Mouse (Mus musculus) neural tube, embryonic 14.5 days (tissue): ENCODE data around the gene Med12l. TPM values are rescaled to one million over a fixed set of nuclear protein-coding genes. Genes with fewer than 3 reads are reported as not detected.

Experiments
- ATAC-seq: fragments of 200-750 bp; cut with Nextera tagmentation; 2 replicates; pipeline ENCODE4 v1.8.0; 2017; ENCODE audit warnings: low read depth, mild to moderate bottlenecking, moderate TSS enrichment, moderate library complexity
- H3K27ac ChIP-seq: fragments of 300-500 bp; sonication (generic); 2 replicates; pipeline ENCODE4 v1.5.1; 2014; ENCODE audit warnings: low read depth, mild to moderate bottlenecking, control low read depth, low read length, moderate library complexity, mixed read lengths
- H3K27me3 ChIP-seq: fragments of 300-500 bp; sonication (generic); 2 replicates; pipeline ENCODE4 v1.6.1; 2014; ENCODE audit warnings: low read length; ENCODE audit not compliant: control insufficient read depth, insufficient read depth
- H3K36me3 ChIP-seq: fragments of 300-500 bp; sonication (generic); 2 replicates; pipeline ENCODE4 v1.6.1; 2014; ENCODE audit warnings: low read length, mixed read lengths; ENCODE audit not compliant: control insufficient read depth, insufficient read depth
- H3K4me1 ChIP-seq: fragments of 300-500 bp; sonication (generic); 2 replicates; pipeline ENCODE4 v1.6.1; 2014; ENCODE audit warnings: low read length; ENCODE audit not compliant: control insufficient read depth, insufficient read depth
- H3K4me2 ChIP-seq: fragments of 300-500 bp; sonication (generic); 2 replicates; pipeline ENCODE4 v1.6.1; 2014; ENCODE audit warnings: mild to moderate bottlenecking, low read depth, low read length, control low read depth
- H3K4me3 ChIP-seq: fragments of 300-500 bp; sonication (generic); 2 replicates; pipeline ENCODE4 v1.5.1; 2014; ENCODE audit warnings: low read depth, low read length, control low read depth, mixed read lengths
- H3K9ac ChIP-seq: fragments of 300-500 bp; sonication (generic); replicated peaks from 2 replicates; pipeline ENCODE4 v1.6.1; 2014; ENCODE audit warnings: low read depth, mild to moderate bottlenecking, control low read depth, low read length, mixed read lengths
- H3K9me3 ChIP-seq: fragments of 300-500 bp; sonication (generic); 2 replicates; pipeline ENCODE4 v1.6.1; 2016; ENCODE audit warnings: low read length; ENCODE audit not compliant: control insufficient read depth
- WGBS: fragments of 180-500 bp; shearing (Covaris S2); extraction: QIAGEN DNeasy Blood & Tissue Kit; methylation state at CpG from one replicate; pipeline ENCODE4 v1.1.7; 2014; 5-methylcytosine and 5-hydroxymethylcytosine counted together
- polyA plus RNA-seq: library from polyadenylated mRNA; unstranded; fragments of >200 nt; fragmentation: Nextera tagmentation; extraction: Ambion mirVana; gene quantifications from 2 replicates; pipeline ENCODE4 v1.2.1, GENCODE M21; 2014

Gene Med12l
- polyA plus RNA-seq, 1 experiment from 2014 or later: 9.9 TPM

DNA sequence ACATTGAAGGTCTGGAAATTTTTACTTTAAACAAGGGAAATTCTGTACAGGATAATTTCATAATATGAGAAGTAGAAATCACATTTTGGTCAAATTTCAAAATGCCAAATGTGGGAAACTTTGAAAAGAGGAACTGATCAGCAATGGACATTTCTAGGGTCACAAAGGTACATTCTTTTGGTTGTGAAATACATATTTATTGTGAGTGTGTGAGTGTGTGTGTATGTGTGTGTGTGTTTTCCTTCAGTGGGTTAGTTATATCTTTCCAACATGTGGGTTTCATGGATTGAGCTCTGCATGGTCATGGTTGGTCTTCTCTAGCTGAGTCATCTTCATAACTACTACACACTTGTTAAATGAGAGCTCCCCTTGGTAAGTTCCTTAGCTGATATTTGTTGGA, 206.8 kb downstream of the Med12l start:
- no peaks in the 10 kb centered on the region for H3K9me3 ChIP-seq

DNA sequence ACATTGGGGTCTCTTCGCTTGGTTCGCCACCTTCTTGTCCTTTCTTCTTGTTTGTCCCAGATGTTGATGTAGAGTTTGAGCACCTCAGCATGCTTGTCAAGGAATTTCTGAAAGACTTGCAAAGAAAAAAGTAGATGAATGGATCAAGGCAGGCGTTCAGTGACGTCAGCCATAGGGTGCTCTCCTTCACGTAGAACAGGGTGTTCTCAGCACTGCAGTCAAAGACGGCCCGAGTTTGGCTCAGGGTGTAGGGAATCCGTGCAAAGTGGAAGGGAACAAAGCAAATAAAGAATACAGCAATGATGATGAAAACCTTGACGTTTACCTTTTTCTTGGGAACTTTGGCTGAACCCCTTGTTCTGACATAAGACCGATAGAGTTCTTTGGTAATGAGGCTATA, 211.6 kb downstream of the Med12l start:
- Histone ChIP-seq H3K9ac (no peak overlapping the region), H3K27ac (no peak overlapping the region), H3K4me3 (no peak overlapping the region), H3K27me3 (no peaks in the 10 kb centered on the region), H3K4me2 (no peak overlapping the region), H3K36me3 (no peaks in the 10 kb centered on the region), H3K4me1 (no peaks in the 10 kb centered on the region), H3K9me3 (no peaks in the 10 kb centered on the region)
- WGBS: 96% methylated on average over 10 of the region's 10 CpGs
- no peak for ATAC-seq

More for the DNA sequence above, 206.8 kb downstream of the Med12l start:
- no peaks in the 10 kb centered on the region for H3K27me3 ChIP-seq
- H3K36me3 ChIP-seq: no peaks in the 10 kb centered on the region
- no peak overlapping the region for H3K9ac ChIP-seq
- H3K27ac ChIP-seq: no peak overlapping the region
- ATAC-seq: no peak
- no peaks in the 10 kb centered on the region for H3K4me1 ChIP-seq
- no peak overlapping the region for H3K4me2 ChIP-seq
- H3K4me3 ChIP-seq: no peak overlapping the region

DNA sequence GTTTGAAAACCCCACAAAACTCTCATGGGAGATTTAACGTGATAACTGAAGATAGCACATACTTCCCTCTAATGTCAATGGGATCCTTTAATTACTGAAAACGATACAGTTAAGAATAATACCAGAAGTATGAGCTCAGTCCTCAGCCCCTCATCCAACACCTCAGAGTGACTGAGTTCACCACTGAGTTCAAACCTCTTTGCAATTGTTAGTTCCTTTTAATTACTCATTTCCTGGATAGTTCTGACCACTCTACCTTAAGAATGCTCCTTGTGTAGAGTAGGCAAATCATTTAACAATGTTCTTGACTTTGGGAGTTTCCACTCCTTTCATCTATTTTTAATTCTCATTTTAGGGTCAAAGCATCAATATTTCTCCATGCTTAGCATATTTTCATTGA, 213.7 kb downstream of the Med12l start:
- no peak overlapping the region for H3K27ac ChIP-seq
- 93% methylated on average over 2 of the region's 2 CpGs for WGBS
- ATAC-seq: no peak
- H3K4me2 ChIP-seq: no peak overlapping the region
- no peaks in the 10 kb centered on the region for H3K4me1 ChIP-seq
- no peak overlapping the region for H3K9ac ChIP-seq
- H3K9me3 ChIP-seq: no peaks in the 10 kb centered on the region
- no peak overlapping the region for H3K4me3 ChIP-seq
- H3K36me3 ChIP-seq: no peaks in the 10 kb centered on the region
- H3K27me3 ChIP-seq: no peaks in the 10 kb centered on the region

DNA sequence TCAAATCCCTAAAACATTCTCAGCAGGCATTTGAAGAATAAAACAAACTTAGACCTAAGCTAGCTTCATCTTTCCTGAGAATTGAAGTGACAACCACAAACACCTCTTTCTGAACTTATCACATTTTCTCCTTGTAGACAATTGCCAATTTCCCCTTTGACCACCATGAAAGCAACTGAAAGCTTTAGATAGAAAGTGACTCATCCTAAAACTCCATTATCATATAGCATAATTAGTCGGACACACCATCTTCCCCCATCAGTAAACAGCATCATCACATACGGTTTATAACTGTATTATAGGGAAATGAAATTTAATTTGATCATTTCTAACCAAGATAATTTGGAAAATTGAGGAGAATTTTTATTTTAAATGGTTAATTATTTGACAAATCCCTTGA, 216.7 kb downstream of the Med12l start:
- H3K4me3 ChIP-seq: no peak overlapping the region
- H3K4me1 ChIP-seq: no peaks in the 10 kb centered on the region
- H3K27me3 ChIP-seq: no peaks in the 10 kb centered on the region
- no peaks in the 10 kb centered on the region for H3K36me3 ChIP-seq
- H3K9ac ChIP-seq: no peak overlapping the region
- WGBS: 91% methylated on average over 2 of the region's 2 CpGs
- ATAC-seq: no peak
- no peak overlapping the region for H3K4me2 ChIP-seq
- H3K27ac ChIP-seq: no peak overlapping the region
- no peaks in the 10 kb centered on the region for H3K9me3 ChIP-seq

DNA sequence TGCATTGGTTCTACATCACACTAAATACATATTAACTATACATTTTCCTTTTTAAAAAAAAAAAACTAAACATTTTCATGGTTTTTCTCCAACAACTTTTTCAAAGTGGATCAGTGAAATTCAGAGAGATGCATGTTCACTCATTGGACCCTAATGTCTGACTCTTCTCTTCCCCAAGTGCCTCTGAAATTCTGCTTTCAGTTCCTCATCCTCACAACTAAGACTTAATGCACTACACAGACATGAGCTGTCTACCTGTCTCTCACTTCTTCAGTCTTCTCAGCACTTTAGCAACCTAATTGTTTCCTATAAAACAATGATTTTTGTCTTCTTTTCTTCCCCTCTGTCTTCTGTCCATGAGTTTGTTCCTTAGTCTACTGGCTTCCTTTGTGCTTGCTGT, 219.8 kb downstream of the Med12l start:
- H3K27ac ChIP-seq: no peak overlapping the region

DNA sequence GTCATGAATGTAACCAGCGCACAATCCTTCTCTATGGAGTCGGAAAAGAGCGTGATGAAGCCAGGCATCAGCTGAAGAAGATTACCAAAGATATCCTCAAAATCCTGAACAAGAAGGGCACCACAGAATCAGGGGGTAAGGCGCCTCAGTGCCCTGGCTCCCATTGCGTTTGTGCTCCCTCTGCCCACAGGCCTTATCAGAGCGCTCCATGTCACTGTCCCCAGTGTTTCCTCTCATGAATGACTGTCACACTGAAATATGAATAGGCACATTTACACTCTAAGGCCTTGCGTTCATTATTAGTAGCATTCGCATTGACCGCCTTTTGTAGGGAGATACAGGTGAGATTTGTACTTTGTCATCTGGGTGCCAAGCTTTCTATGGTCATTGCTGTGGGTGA, 222.1 kb downstream of the Med12l start:
- Histone ChIP-seq H3K4me3 (no peak overlapping the region), H3K4me1 (no peaks in the 10 kb centered on the region), H3K9me3 (no peaks in the 10 kb centered on the region), H3K27me3 (no peaks in the 10 kb centered on the region), H3K9ac (no peak overlapping the region), H3K36me3 (no peaks in the 10 kb centered on the region), H3K4me2 (no peak overlapping the region), H3K27ac (no peak overlapping the region)
- 95% methylated on average over 9 of the region's 9 CpGs for WGBS
- ATAC-seq: no peak

More for the DNA sequence above, 219.8 kb downstream of the Med12l start:
- no peaks in the 10 kb centered on the region for H3K36me3 ChIP-seq
- no peaks in the 10 kb centered on the region for H3K4me1 ChIP-seq
- H3K4me3 ChIP-seq: no peak overlapping the region
- no peak overlapping the region for H3K4me2 ChIP-seq
- H3K9ac ChIP-seq: no peak overlapping the region
- ATAC-seq: no peak
- no peaks in the 10 kb centered on the region for H3K9me3 ChIP-seq
- no peaks in the 10 kb centered on the region for H3K27me3 ChIP-seq

DNA sequence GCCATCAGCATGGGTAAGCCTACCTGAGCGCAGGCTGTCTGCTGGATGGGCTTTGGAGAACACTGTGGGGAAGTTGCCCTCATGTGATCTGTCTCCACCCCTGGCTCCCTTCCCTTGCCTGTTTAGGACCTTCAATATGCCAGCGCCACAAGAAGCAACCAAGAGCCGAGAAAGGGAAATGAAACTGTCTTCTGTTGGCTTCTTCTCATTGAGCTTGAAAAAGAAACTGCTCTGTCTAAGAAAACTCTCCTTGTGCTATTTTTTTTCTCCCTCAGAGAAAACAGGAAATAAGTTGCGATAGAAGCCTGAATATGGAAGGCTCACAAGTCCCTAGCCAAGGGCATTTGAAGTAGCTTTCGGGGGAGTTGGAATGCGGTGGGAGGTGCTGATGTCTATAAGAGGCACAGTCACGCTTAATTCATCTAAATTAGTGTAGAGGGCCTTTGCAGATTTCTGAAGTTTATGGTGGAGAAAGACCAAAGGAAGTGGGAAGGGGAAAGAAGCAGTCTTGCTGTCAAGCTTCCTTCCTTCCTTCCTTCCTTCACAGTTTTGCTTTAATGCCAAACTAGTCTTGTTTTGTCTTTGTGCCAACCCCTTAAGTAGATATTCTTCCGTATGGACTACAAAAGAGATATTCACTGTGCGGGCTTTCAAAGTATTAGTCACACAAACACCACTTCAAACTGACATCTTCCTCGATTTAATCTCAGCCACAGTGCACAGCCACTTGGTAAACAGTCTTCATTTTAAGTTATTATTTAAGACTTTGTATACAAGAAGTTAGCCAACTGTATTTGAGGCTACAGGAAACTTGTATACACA, 223.3 kb downstream of the Med12l start:
- no peak overlapping the region for H3K27ac ChIP-seq

DNA sequence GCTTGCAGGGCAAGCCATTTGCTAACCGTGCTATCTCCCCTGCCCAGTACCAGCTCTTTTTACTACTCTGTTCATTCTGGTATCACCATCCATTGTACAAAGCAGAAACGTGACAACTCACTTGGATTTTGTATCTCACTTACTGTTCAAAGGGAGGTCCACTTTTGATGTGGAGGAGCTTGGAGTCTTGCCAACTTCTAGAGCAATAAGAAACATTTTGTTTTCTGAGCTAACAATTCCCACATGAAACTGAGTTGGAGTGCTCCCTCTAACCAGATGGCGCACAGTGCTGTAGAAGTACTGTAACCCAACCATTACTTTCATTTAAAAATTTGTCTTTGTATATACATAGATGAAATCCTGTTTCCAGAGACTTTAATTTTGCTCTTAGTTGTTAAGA, 225.3 kb downstream of the Med12l start:
- Histone ChIP-seq H3K36me3 (no peaks in the 10 kb centered on the region), H3K4me3 (no peak overlapping the region), H3K9me3 (no peaks in the 10 kb centered on the region), H3K4me2 (no peak overlapping the region), H3K27ac (no peak overlapping the region), H3K27me3 (no peaks in the 10 kb centered on the region), H3K4me1 (no peaks in the 10 kb centered on the region), H3K9ac (no peak overlapping the region)
- 75% methylated on average over 3 of the region's 3 CpGs for WGBS
- ATAC-seq: no peak

More for the DNA sequence above, 223.3 kb downstream of the Med12l start:
- Histone ChIP-seq H3K27me3 (no peaks in the 10 kb centered on the region), H3K4me1 (no peaks in the 10 kb centered on the region), H3K36me3 (no peaks in the 10 kb centered on the region), H3K9me3 (no peaks in the 10 kb centered on the region), H3K4me3 (no peak overlapping the region), H3K9ac (no peak overlapping the region), H3K4me2 (no peak overlapping the region)
- ATAC-seq: no peak
- WGBS: 54% methylated on average over 10 of the region's 10 CpGs

DNA sequence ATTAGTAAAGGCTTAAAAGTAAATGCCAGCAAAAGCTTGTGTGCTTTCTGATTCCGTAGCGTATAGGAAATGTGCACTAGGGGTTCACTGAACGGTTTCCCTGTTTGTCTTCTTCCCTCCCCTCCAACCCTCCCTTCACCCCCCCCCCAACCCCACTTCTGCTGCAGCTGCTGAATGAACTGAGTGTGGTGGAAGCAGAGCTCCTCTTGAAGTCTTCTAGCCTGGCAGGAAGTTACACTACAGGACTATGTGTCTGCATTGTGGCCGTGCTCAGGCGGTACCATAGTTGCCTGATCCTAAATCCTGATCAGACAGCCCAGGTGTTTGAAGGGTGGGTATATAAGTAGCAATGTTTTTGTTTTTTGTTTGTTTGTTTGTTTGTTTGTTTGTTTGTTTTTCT, 229.3 kb downstream of the Med12l start:
- ATAC-seq: no peak
- H3K9ac ChIP-seq: no peak overlapping the region
- no peaks in the 10 kb centered on the region for H3K4me1 ChIP-seq
- H3K9me3 ChIP-seq: no peaks in the 10 kb centered on the region
- 77% methylated on average over 5 of the region's 5 CpGs for WGBS
- no peak overlapping the region for H3K4me3 ChIP-seq
- no peaks in the 10 kb centered on the region for H3K36me3 ChIP-seq
- no peak overlapping the region for H3K27ac ChIP-seq
- no peaks in the 10 kb centered on the region for H3K27me3 ChIP-seq
- H3K4me2 ChIP-seq: no peak overlapping the region
